Mouse (Mus musculus) kidney, embryonic 15.5 days (tissue): ENCODE results near the gene Nudcd3. TPM values are rescaled to one million over a fixed set of nuclear protein-coding genes. Genes with fewer than 3 reads are reported as not detected.
A peak's percentile ranks its signal among the peaks of the same experiment; 100 is the strongest.

ENCODE experiments used
- ATAC-seq: fragments of 200-750 bp; cut with Nextera tagmentation; replicated peaks from 2 replicates; pipeline ENCODE4 v1.8.0; 2017; ENCODE audit warnings: moderate TSS enrichment; ENCODE audit not compliant: low FRiP score
- H3K27ac ChIP-seq: fragments of 300-500 bp; sonication (generic); 2 replicates; pipeline ENCODE4 v1.5.1; 2015; ENCODE audit warnings: mild to moderate bottlenecking, inconsistent platforms
- H3K27me3 ChIP-seq: fragments of 300-500 bp; sonication (generic); 2 replicates; pipeline ENCODE4 v1.6.1; 2015; ENCODE audit warnings: inconsistent platforms
- H3K36me3 ChIP-seq: fragments of 300-500 bp; sonication (generic); 2 replicates; pipeline ENCODE4 v1.6.1; 2015; ENCODE audit warnings: inconsistent platforms
- H3K4me1 ChIP-seq: fragments of 300-500 bp; sonication (generic); 2 replicates; pipeline ENCODE4 v1.6.1; 2015; ENCODE audit warnings: inconsistent platforms
- H3K4me2 ChIP-seq: fragments of 300-500 bp; sonication (generic); 2 replicates; pipeline ENCODE4 v1.6.1; 2015; ENCODE audit warnings: moderate library complexity, mild to moderate bottlenecking, inconsistent platforms
- H3K4me3 ChIP-seq: fragments of 300-500 bp; sonication (generic); replicated peaks from 2 replicates; pipeline ENCODE4 v1.5.1; 2015; ENCODE audit warnings: mild to moderate bottlenecking, inconsistent platforms
- H3K9ac ChIP-seq: fragments of 300-500 bp; sonication (generic); 2 replicates; pipeline ENCODE4 v1.6.1; 2015; ENCODE audit warnings: mild to moderate bottlenecking, inconsistent platforms
- H3K9me3 ChIP-seq: fragments of 300-500 bp; sonication (generic); replicated peaks from 2 replicates; pipeline ENCODE4 v1.6.1; 2016; ENCODE audit warnings: inconsistent platforms
- WGBS: fragments of 180-500 bp; shearing (Covaris S2); methylation state at CpG from one replicate; pipeline ENCODE4 v1.1.7; 2015; ENCODE audit warnings: mixed read lengths; 5-methylcytosine and 5-hydroxymethylcytosine counted together
- polyA plus RNA-seq: library from polyadenylated mRNA; unstranded; fragments of >200 nt; fragmentation: Nextera tagmentation; extraction: Ambion mirVana; gene quantifications from 2 replicates; pipeline ENCODE4 v1.2.1, GENCODE M21; 2015

Nudcd3 gene
- polyA plus RNA-seq, 1 experiment from 2014 or later: 37.7 TPM

DNA sequence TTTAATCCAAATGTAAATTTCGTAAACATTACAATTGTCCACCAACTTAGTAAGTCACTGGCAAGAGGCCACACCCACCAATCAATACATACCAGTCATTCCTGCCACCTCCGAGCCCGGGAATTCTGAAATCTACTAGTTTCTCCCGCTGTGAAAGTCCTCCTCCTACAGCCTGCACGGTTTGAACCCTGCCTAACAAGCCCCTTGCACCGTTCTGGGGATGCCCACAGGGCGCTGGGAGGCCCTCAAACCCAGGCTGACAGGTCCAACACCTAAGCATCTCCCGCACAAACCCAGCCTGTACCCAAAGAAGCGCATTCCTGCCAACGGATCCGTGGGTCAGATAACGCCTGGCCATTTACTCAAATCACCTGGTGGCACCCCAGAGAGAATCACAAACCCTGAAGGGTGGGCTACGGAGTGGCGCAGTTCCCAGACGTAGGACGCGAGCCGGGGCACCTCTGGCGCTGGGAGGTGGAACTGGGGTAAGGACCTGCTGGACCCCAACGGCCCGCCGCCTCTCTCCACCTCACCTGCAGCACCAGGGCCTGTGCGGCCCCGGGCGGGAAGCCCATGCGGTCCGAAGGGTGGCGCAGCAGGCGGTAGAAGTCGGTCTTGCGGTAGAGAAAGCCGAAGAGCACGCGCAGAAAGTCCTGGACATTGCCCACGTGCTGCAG, 667 bp downstream of the Nudcd3 start, which contains the start of gene A730071L15Rik:
Gene A730071L15Rik (plus strand): TSS at position 620 of the 677 bp plus-strand sequence.
- H3K9ac ChIP-seq: peak within 1 kb of the TSS; percentile 76
- H3K36me3 ChIP-seq: no peaks in the 10 kb centered on the region
- peak within 1 kb of the TSS; percentile 99 for H3K27ac ChIP-seq
- H3K4me2 ChIP-seq: peak within 1 kb of the TSS; percentile 82
- H3K9me3 ChIP-seq: no peaks in the 10 kb centered on the region
- peaks cover 23% of the 10 kb centered on the region for H3K4me1 ChIP-seq
- under 1% methylated on average over 35 of the region's 35 CpGs for WGBS
- ATAC-seq: peak; percentile 84
- H3K4me3 ChIP-seq: peak within 1 kb of the TSS; percentile 72
- H3K27me3 ChIP-seq: no peaks in the 10 kb centered on the region

DNA sequence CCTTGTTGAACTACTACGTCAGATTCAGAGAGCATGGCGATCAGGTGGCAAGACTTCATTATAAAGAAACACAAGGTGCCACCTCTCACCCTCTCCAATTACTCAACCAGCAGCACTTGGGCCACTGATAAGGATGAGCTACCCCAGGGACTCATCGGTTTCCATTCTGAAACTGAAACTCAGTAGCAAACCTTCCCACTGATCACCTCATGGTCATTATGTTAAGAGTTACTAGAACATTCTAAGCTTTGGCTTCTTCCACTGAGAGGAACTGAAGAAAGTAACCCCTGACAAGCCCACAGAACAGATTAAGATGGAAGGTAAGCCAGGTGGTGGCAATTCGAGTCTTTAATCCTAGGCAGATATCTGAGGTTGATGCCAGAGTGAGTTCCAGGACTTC, 1.8 kb downstream of the Nudcd3 start:
- 92% methylated on average over 4 of the region's 4 CpGs for WGBS
- Histone ChIP-seq H3K4me1 (peaks cover 23% of the 10 kb centered on the region), H3K9ac (no peak overlapping the region), H3K9me3 (no peaks in the 10 kb centered on the region), H3K4me3 (peak overlapping the region; percentile 72; the same call in 1 of the 2 replicates), H3K27ac (no peak overlapping the region), H3K27me3 (no peaks in the 10 kb centered on the region), H3K36me3 (no peaks in the 10 kb centered on the region), H3K4me2 (peak overlapping the region; percentile 82)
- no peak for ATAC-seq

DNA sequence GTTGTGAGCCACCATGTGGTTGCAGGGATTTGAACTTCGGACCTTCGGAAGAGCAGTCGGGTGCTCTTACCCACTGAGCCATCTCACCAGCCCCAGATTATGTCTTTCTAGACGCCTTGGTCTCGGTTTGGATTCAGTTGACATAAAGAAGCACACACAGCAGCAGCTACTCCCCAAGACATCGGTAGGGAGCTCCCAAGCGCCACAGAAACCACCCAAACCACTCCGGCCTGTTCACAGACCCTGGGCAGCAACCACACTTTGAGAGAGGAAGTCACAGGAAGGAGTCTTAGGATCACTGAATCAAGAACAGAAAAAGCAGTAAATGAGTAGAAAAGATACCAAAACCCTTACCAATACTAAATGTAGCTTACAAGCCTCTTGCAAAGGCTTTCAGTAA, 3.4 kb downstream of the Nudcd3 start:
- no peak for ATAC-seq
- Histone ChIP-seq H3K36me3 (peaks cover 14% of the 10 kb centered on the region), H3K4me2 (no peak overlapping the region), H3K27ac (no peak overlapping the region), H3K9me3 (no peaks in the 10 kb centered on the region), H3K27me3 (no peaks in the 10 kb centered on the region), H3K4me3 (no peak overlapping the region), H3K4me1 (peaks cover 23% of the 10 kb centered on the region), H3K9ac (no peak overlapping the region)
- 93% methylated on average over 8 of the region's 8 CpGs for WGBS

DNA sequence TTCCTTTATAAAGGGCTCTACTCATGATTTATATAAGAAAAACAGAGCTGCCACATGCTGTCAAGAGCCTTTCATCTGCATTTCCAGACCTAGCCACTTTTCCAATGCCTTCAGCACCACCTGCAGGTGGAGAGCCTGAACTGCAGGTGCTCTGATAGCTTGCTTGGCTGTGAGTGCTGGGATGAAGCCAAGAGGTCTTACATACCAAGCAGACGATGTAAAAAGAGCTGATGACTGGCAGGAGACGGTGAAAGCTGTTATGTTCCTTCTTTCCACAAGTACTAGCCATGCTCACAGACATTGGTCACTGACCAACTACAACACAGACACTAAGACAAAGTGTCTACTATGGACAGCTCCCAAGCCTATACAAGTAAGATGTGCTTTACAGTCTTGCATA, 12.3 kb downstream of the Nudcd3 start:
- H3K4me2 ChIP-seq: no peak overlapping the region
- no peaks in the 10 kb centered on the region for H3K27me3 ChIP-seq
- H3K9ac ChIP-seq: no peak overlapping the region
- H3K36me3 ChIP-seq: peaks cover 42% of the 10 kb centered on the region
- no peak overlapping the region for H3K27ac ChIP-seq
- peaks cover 19% of the 10 kb centered on the region for H3K4me1 ChIP-seq
- no peaks in the 10 kb centered on the region for H3K9me3 ChIP-seq
- WGBS: 2% methylated on average over 2 of the region's 2 CpGs
- peak; percentile 43; the same call in 1 of the 2 replicates for ATAC-seq
- H3K4me3 ChIP-seq: no peak overlapping the region

DNA sequence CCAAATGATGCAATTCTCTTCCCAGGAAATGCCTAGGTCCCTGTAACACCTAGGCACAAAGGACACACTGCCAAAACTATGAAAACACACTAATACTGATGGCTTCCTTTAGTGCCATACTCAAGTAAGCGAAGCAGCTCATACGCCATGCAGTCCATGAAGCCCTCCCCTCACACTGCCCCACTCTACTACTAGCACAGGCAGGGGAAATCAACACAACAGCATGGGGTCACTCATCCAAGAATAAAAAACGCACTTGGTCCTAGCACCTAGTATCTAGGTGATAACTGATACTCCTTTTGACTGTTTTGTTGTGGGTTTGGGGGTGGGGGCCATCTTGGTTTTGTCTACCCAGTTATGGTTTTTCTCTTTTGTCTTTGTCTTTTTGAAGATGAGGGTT, 12.8 kb downstream of the Nudcd3 start:
- H3K4me3 ChIP-seq: no peak overlapping the region
- H3K27me3 ChIP-seq: no peaks in the 10 kb centered on the region
- 0 out of 2 replicates have a peak, but pooled peaks have one; percentile 29 for ATAC-seq
- H3K4me1 ChIP-seq: peaks cover 20% of the 10 kb centered on the region
- H3K27ac ChIP-seq: no peak overlapping the region
- no peak overlapping the region for H3K4me2 ChIP-seq
- H3K9me3 ChIP-seq: no peaks in the 10 kb centered on the region
- WGBS: 64% methylated on average over 3 of the region's 3 CpGs
- H3K9ac ChIP-seq: no peak overlapping the region
- peaks cover 37% of the 10 kb centered on the region for H3K36me3 ChIP-seq

DNA sequence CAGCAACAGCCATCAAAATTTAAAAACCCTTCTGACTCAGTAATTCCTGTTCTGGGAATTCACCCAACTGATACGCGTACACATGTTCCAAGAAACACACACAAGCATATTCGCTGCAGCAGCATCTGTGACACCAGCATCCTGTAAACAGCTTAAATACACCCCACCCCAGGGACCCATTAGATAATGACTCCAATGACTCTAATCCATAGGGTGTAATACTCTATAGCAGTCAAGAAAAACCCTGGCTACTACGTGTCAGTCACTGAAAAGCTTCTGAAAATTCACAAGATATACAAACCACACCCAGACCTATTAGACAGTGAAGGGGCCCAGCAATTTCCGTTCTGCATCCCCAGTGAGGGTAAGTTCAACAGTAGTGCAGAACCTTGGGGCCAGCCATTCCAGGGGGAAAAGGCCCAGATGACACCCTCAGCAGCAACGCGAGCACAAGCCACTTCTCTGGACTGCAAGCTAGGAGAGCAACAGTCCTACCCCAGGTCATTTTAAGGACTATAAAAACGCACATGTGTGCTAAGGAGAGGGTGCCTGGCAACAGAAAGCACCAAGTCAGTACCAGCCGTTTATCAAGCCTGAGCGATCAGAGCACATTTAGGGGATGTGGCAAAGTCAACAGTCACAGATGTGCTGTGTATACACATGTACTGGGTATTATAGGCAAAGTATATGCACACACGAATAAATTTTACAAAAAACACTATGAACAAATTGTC, 15.8 kb downstream of the Nudcd3 start:
- Histone ChIP-seq H3K27me3 (no peaks in the 10 kb centered on the region), H3K4me2 (no peak overlapping the region), H3K4me1 (peaks cover 32% of the 10 kb centered on the region), H3K9ac (no peak overlapping the region), H3K27ac (no peak overlapping the region), H3K4me3 (no peak overlapping the region), H3K36me3 (peaks cover 15% of the 10 kb centered on the region; the same call in 1 of the 2 replicates), H3K9me3 (no peaks in the 10 kb centered on the region)
- ATAC-seq: no peak
- 52% methylated on average over 11 of the region's 11 CpGs for WGBS

DNA sequence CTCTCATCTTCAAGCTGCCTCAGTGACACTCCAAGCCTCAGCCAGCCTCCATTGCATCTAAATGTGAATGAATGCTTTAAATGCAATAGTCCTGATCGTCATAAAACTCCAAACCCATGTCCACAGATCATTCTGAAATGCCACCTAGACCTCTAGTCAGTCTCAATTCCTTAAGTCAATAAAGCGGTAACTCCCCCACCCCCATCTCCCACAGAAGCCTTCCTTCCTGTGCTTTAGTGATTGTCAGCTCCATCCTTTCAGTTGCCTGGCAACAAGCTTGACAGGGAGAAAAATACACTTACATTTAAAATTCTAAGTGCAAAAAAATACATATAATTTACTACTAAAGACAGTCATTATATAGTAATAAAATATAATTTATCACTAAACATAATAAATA, 17.0 kb downstream of the Nudcd3 start:
- no peak overlapping the region for H3K27ac ChIP-seq
- no peak overlapping the region for H3K4me2 ChIP-seq
- H3K9ac ChIP-seq: no peak overlapping the region
- WGBS: 40% methylated on average over 2 of the region's 2 CpGs
- peaks cover 43% of the 10 kb centered on the region for H3K4me1 ChIP-seq
- no peak for ATAC-seq
- no peaks in the 10 kb centered on the region for H3K9me3 ChIP-seq
- 0 out of 2 replicates have a peak, but pooled peaks cover 8% of the 10 kb centered on the region for H3K36me3 ChIP-seq
- H3K4me3 ChIP-seq: no peak overlapping the region
- H3K27me3 ChIP-seq: no peaks in the 10 kb centered on the region

DNA sequence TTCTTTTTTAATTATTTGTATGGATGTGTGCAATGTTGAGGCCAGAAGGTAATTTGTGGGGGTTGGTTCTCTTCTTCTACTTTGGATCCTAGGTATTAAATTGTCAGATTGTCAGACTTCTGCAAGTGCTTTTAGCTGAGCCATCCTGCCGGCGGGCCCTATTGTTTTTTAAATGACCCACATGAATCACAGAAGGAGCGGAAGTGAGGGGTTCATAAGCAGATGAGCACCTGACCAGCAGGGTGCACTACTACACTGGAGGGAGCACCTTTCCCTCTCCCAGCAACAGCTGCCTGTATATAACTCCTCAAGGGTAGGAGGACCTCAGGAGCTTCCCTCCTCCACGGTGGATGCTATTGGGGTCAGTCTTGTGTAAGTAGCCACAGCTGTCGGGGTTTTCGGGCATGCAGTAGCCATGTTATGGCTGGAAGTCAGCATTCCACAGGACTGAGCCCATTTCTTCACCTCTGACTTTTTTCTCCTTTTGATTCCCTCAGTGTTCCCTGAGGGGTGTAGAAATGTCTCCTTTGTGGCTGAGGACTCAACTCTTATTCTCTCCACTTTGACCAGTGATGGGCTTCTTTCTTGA, 19.3 kb downstream of the Nudcd3 start:
- no peak overlapping the region for H3K27ac ChIP-seq
- no peak for ATAC-seq
- H3K4me2 ChIP-seq: no peak overlapping the region
- peaks cover 51% of the 10 kb centered on the region for H3K4me1 ChIP-seq
- H3K9me3 ChIP-seq: no peaks in the 10 kb centered on the region
- H3K27me3 ChIP-seq: no peaks in the 10 kb centered on the region
- H3K9ac ChIP-seq: no peak overlapping the region
- H3K36me3 ChIP-seq: no peaks in the 10 kb centered on the region
- WGBS: 45% methylated on average over 6 of the region's 6 CpGs
- no peak overlapping the region for H3K4me3 ChIP-seq

DNA sequence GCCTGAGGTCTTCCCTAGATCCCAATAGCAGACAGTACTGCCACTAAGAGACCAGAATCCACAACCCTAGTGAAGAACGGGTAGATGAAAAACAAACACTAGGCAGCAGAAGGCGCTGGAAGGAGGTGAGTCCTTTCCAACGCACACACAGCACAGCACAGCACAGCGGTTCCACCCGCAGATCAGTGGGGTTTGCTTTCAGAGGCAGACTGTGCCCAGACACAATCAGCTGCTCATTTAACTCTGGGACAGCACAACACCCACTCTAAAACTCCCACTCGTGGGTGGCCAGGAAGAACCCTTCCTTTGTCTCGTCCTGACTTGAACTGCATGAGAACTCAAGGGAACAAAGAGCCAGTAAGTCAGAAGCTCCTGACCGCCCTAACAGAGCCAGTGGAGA, 21.0 kb downstream of the Nudcd3 start:
- Histone ChIP-seq H3K9ac (no peak overlapping the region), H3K4me1 (peaks cover 57% of the 10 kb centered on the region), H3K4me3 (no peak overlapping the region), H3K36me3 (no peaks in the 10 kb centered on the region), H3K4me2 (no peak overlapping the region), H3K27ac (peak overlapping the region; percentile 82), H3K27me3 (no peaks in the 10 kb centered on the region), H3K9me3 (no peaks in the 10 kb centered on the region)
- ATAC-seq: no peak
- 22% methylated on average over 8 of the region's 8 CpGs for WGBS

DNA sequence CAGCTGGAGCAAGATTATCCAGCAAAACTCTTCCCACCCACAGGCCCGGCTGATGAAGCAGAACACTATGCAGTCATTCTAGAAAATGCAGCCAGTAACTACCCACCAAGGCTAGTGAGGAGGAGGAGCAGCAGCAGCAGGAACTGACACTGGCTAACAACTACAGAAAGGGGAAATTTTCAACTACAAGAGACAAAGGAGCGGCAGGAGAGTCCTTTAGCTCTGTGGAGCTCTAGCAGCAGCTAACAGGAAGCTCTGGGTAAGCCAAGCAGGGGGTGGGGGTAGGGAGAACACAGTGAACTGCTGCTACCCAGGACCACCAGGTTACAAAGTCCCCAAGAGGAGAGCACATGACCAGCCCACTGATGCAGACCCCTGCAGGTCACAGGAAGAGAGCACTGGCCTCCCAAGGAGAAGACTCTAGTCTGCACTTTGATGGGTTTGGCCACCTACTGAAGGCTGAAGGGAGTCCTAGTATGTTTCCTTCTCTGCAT, 21.5 kb downstream of the Nudcd3 start:
- no peaks in the 10 kb centered on the region for H3K36me3 ChIP-seq
- H3K9me3 ChIP-seq: no peaks in the 10 kb centered on the region
- ATAC-seq: peak; percentile 65
- H3K4me3 ChIP-seq: no peak overlapping the region
- H3K9ac ChIP-seq: no peak overlapping the region
- 7% methylated on average over 2 of the region's 2 CpGs for WGBS
- peaks cover 53% of the 10 kb centered on the region for H3K4me1 ChIP-seq
- H3K27me3 ChIP-seq: no peaks in the 10 kb centered on the region
- peak overlapping the region; percentile 82 for H3K27ac ChIP-seq
- no peak overlapping the region for H3K4me2 ChIP-seq

DNA sequence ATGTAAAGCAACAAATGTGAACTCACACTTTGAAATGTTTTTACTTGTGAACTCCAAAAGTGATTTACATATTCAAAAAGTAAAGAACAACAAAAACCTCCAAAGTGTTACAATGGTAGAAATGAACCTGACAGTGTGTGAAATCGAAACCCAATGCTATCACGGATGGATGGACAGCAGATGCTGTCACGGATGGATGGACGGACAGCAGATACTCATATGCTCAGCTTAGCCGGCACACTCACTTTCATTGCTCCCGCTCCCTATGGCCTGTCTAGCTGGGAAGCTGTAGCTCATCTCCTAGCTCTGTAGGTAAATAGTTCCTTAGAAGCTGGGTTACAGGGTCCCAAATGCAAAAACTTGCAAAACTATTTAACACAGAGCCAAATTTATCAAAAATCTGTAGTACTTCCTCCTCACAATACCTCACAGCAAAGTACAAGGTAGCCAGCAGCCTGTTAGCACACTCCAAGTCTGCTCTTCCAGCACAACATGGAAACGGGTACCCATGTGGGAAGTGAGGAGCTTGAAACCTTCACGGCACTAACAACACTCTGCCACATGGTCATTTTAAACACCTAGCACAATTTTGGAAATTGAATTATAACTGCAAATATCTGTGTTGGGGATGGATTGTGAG, 22.3 kb downstream of the Nudcd3 start:
- ATAC-seq: no peak

More for the DNA sequence above, 22.3 kb downstream of the Nudcd3 start:
- no peak overlapping the region for H3K4me3 ChIP-seq
- no peaks in the 10 kb centered on the region for H3K36me3 ChIP-seq
- H3K27ac ChIP-seq: peak overlapping the region; percentile 82
- peaks cover 49% of the 10 kb centered on the region for H3K4me1 ChIP-seq
- H3K4me2 ChIP-seq: no peak overlapping the region; the same call in 1 of the 2 replicates
- WGBS: 43% methylated on average over 8 of the region's 8 CpGs
- H3K9me3 ChIP-seq: no peaks in the 10 kb centered on the region
- H3K9ac ChIP-seq: no peak overlapping the region
- no peaks in the 10 kb centered on the region for H3K27me3 ChIP-seq
